Mouse (Mus musculus) E14TG2a.4 (cell line): Measurements from ENCODE around the gene Acadl.

Experiments used
- H3K27me3 ChIP-seq: 2 replicates; pipeline ENCODE4 v1.6.1; 2014; ENCODE audit warnings: low read length, control low read depth; ENCODE audit not compliant: insufficient read depth
- H3K36me3 ChIP-seq: 2 replicates; pipeline ENCODE4 v1.6.1; 2014; ENCODE audit warnings: low read length, control low read depth; ENCODE audit not compliant: insufficient read depth
- H3K4me1 ChIP-seq: replicated peaks from 2 replicates; pipeline ENCODE4 v1.6.1; 2014; ENCODE audit warnings: low read depth, low read length, control low read depth
- H3K4me3 ChIP-seq: replicated peaks from 2 replicates; pipeline ENCODE4 v1.5.1; 2014; ENCODE audit warnings: mild to moderate bottlenecking, low read length
- H3K9me3 ChIP-seq: 2 replicates; pipeline ENCODE4 v1.6.1; 2014; ENCODE audit warnings: low read length, control low read depth
- CTCF ChIP-seq: conservative IDR thresholded peaks from 2 replicates; pipeline ENCODE4 v1.5.1; 2014; ENCODE audit warnings: low read length
- NANOG ChIP-seq: IDR thresholded peaks from 2 replicates; pipeline ENCODE4 v1.6.1; 2014; ENCODE audit warnings: borderline replicate concordance, low read length, mixed read lengths
- POU5F1 ChIP-seq: IDR thresholded peaks from 2 replicates; pipeline ENCODE4 v1.6.1; 2014; ENCODE audit warnings: low read length, borderline replicate concordance

Acadl gene

GRCm38 (mm10) chr1:66831824-66832600 lies 31.1 kb downstream of the Acadl start:
- no peaks in the 10 kb centered on the region for H3K9me3 ChIP-seq
- H3K4me1 ChIP-seq: no peaks in the 10 kb centered on the region
- no peaks in the 10 kb centered on the region for H3K36me3 ChIP-seq
- TF ChIP-seq NANOG (no peak), POU5F1 (no peak), CTCF (no peak)
- H3K27me3 ChIP-seq: no peaks in the 10 kb centered on the region
- H3K4me3 ChIP-seq: no peak overlapping the region

- no peaks in the 10 kb centered on the region for H3K4me1 ChIP-seq
- no peaks in the 10 kb centered on the region for H3K27me3 ChIP-seq
- no peak for TF ChIP-seq CTCF
- H3K36me3 ChIP-seq: no peaks in the 10 kb centered on the region
- H3K4me3 ChIP-seq: no peak overlapping the region
- H3K9me3 ChIP-seq: no peaks in the 10 kb centered on the region
Observed at GRCm38 (mm10) chr1:66829400-66830080, 33.5 kb downstream of the Acadl start.

GRCm38 (mm10) chr1:66821966-66822365 lies 41.1 kb downstream of the Acadl start:
- peaks cover 15% of the 10 kb centered on the region for H3K27me3 ChIP-seq
- no peaks in the 10 kb centered on the region for H3K9me3 ChIP-seq
- no peaks in the 10 kb centered on the region; the same call in 1 of the 2 replicates for H3K4me1 ChIP-seq
- no peak overlapping the region for H3K4me3 ChIP-seq
- TF ChIP-seq NANOG: no peak
- no peak for TF ChIP-seq POU5F1
- no peak for TF ChIP-seq CTCF
- no peaks in the 10 kb centered on the region for H3K36me3 ChIP-seq

GRCm38 (mm10) chr1:66820241-66820640 lies 42.8 kb downstream of the Acadl start:
- H3K27me3 ChIP-seq: peaks cover 15% of the 10 kb centered on the region
- H3K4me3 ChIP-seq: no peak overlapping the region
- peaks cover 5% of the 10 kb centered on the region for H3K4me1 ChIP-seq
- no peaks in the 10 kb centered on the region for H3K9me3 ChIP-seq
- TF ChIP-seq CTCF (no peak), POU5F1 (no peak), NANOG (no peak)
- H3K36me3 ChIP-seq: no peaks in the 10 kb centered on the region

- Histone ChIP-seq H3K27me3 (peaks cover 15% of the 10 kb centered on the region), H3K9me3 (no peaks in the 10 kb centered on the region), H3K4me1 (peaks cover 7% of the 10 kb centered on the region), H3K4me3 (peak overlapping the region; percentile 89), H3K36me3 (no peaks in the 10 kb centered on the region)
- TF ChIP-seq CTCF (no peak), POU5F1 (no peak), NANOG (no peak)
Observed at GRCm38 (mm10) chr1:66817865-66818315, 45.2 kb downstream of the Acadl start.

GRCm38 (mm10) chr1:66817453-66817839 lies 45.6 kb downstream of the Acadl start, which contains the start of gene Kansl1l:
Gene Kansl1l (minus strand): TSS chr1:66817562.
- H3K4me1 ChIP-seq: peaks cover 7% of the 10 kb centered on the region

GRCm38 (mm10) chr1:66816837-66817452 lies 46.1 kb downstream of the Acadl start:
- Histone ChIP-seq H3K4me1 (peaks cover 7% of the 10 kb centered on the region), H3K4me3 (peak overlapping the region; percentile 89), H3K9me3 (no peaks in the 10 kb centered on the region), H3K36me3 (no peaks in the 10 kb centered on the region), H3K27me3 (peaks cover 15% of the 10 kb centered on the region)
- TF ChIP-seq POU5F1 (no peak), NANOG (no peak), CTCF (no peak)

More at GRCm38 (mm10) chr1:66817453-66817839, 45.6 kb downstream of the Acadl start, which contains the start of gene Kansl1l:
- peak within 1 kb of the TSS; percentile 89 for H3K4me3 ChIP-seq
- H3K27me3 ChIP-seq: peaks cover 15% of the 10 kb centered on the region
- H3K9me3 ChIP-seq: no peaks in the 10 kb centered on the region
- H3K36me3 ChIP-seq: no peaks in the 10 kb centered on the region
- TF ChIP-seq POU5F1 (no peak), NANOG (no peak), CTCF (no peak)

GRCm38 (mm10) chr1:66815941-66816777 lies 46.9 kb downstream of the Acadl start:
- Histone ChIP-seq H3K4me3 (peak overlapping the region; percentile 89), H3K36me3 (no peaks in the 10 kb centered on the region), H3K27me3 (peaks cover 15% of the 10 kb centered on the region), H3K9me3 (no peaks in the 10 kb centered on the region), H3K4me1 (peaks cover 7% of the 10 kb centered on the region)
- TF ChIP-seq POU5F1 (no peak), CTCF (no peak), NANOG (no peak)
